Mouse (Mus musculus): ENCODE measurements at regions not wholly inside any gene's neighbourhood (a gene's known extent, or its start where the extent isn't known, plus 50 kb on each side); places are given as distances from the start of the nearest gene placed in this dataset.

DNA sequence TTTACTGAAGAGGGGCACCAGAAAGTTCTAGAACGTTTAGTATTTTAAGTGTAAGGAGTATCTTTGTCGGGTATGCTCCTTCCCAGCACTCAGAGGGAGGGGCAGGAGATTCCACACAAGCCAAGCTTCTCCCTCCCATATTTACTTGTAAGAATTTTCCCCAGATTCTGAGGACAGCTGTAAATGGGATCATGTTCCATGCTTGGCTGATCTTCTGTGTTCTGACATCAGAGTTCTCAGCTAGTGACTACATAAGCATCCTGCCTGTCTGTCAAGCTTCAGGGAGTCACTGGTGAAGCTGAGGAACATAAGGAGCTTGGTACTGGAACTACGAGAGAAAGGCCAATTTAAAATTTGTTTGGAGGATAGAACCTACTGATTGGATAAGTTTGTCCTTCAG lies 464.9 kb downstream of the Kcnj2 start:
- no peak overlapping the region for H3K27ac ChIP-seq (ENCODE audit: insufficient read depth, low read depth, low read length)
- 75% methylated on average over 3 of the region's 3 CpGs for WGBS
- TF ChIP-seq CTCF (IDR thresholded peaks at IDR 0.05; ENCODE audit: insufficient read depth, low read depth, low read length) = no peak
- no peak for TF ChIP-seq POLR2A (IDR thresholded peaks at IDR 0.05; ENCODE audit: insufficient read depth, low read depth, low read length)
- no peak overlapping the region for H3K4me3 ChIP-seq (ENCODE audit: insufficient read depth, low read depth, low read length)
- H3K4me1 ChIP-seq (ENCODE audit: control insufficient read depth, insufficient read depth, low read length) = no peaks in the 10 kb centered on the region

- H3K27ac ChIP-seq (ENCODE audit: insufficient read depth, low read depth, low read length) = no peak overlapping the region
- WGBS = 14% methylated on average over 5 of the region's 5 CpGs
- H3K4me1 ChIP-seq (ENCODE audit: control insufficient read depth, insufficient read depth, low read length) = no peaks in the 10 kb centered on the region
- no peak for TF ChIP-seq POLR2A (IDR thresholded peaks at IDR 0.05; ENCODE audit: insufficient read depth, low read depth, low read length)
- no peak for TF ChIP-seq CTCF (IDR thresholded peaks at IDR 0.05; ENCODE audit: insufficient read depth, low read depth, low read length)
- H3K4me3 ChIP-seq (ENCODE audit: insufficient read depth, low read depth, low read length) = no peak overlapping the region
These were observed 466.5 kb downstream of the Kcnj2 start for GRCm38 (mm10) chr11:111532457-111532856.

GRCm38 (mm10) chr11:111536040-111536836 lies 470.3 kb downstream of the Kcnj2 start:
- WGBS = 44% methylated on average over 17 of the region's 17 CpGs
- Histone ChIP-seq H3K4me1 (ENCODE audit: control insufficient read depth, insufficient read depth, low read length) (no peaks in the 10 kb centered on the region), H3K4me3 (ENCODE audit: insufficient read depth, low read depth, low read length) (no peak overlapping the region), H3K27ac (ENCODE audit: insufficient read depth, low read depth, low read length) (no peak overlapping the region)
- TF ChIP-seq CTCF (IDR thresholded peaks at IDR 0.05; ENCODE audit: insufficient read depth, low read depth, low read length) (no peak), POLR2A (IDR thresholded peaks at IDR 0.05; ENCODE audit: insufficient read depth, low read depth, low read length) (no peak)

DNA sequence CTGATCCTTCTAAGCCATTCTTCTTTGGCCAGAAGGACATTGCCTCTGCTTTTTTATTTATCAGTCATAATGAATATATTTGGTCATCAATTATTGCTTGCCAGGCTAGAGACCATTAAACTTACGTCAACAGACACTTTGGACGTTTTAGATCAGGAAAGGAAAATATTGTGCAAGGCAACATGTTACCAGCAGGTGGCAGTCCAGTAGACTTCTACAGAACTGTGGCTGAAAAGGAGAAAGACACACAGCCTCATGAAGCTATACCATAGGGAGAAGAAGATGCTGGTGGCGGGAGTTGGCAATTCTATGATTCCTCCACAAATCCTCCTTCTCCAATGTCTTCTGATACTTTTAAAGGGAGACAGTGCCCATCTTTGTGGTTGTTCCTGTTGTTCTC lies 471.7 kb downstream of the Kcnj2 start:
- Histone ChIP-seq H3K27ac (ENCODE audit: insufficient read depth, low read depth, low read length) (no peak overlapping the region), H3K4me3 (ENCODE audit: insufficient read depth, low read depth, low read length) (no peak overlapping the region), H3K4me1 (ENCODE audit: control insufficient read depth, insufficient read depth, low read length) (no peaks in the 10 kb centered on the region)
- 22% methylated on average over 3 of the region's 3 CpGs for WGBS
- TF ChIP-seq POLR2A (IDR thresholded peaks at IDR 0.05; ENCODE audit: insufficient read depth, low read depth, low read length) (no peak), CTCF (IDR thresholded peaks at IDR 0.05; ENCODE audit: insufficient read depth, low read depth, low read length) (no peak)

DNA sequence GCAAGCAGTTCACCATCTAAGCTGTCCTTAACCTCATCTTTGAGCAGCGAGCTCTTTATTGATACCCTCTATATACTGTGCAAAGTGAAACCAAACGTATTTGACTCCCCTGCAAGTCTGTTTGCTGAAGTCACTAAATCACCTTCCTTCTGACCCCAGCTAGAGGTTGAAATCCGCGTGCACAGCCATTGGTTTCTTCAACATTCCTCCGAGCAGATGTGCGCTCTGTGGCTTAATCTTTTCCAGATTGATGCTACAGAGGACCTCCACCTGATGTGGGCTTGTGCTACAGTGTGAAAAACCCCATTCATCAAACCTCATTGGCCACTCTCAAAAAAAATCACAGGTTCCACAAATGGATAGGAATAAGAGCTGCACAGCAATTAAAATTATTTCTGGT lies 474.0 kb downstream of the Kcnj2 start:
- Histone ChIP-seq H3K4me1 (ENCODE audit: control insufficient read depth, insufficient read depth, low read length) (no peaks in the 10 kb centered on the region), H3K27ac (ENCODE audit: insufficient read depth, low read depth, low read length) (no peak overlapping the region), H3K4me3 (ENCODE audit: insufficient read depth, low read depth, low read length) (no peak overlapping the region)
- no peak for TF ChIP-seq CTCF (IDR thresholded peaks at IDR 0.05; ENCODE audit: insufficient read depth, low read depth, low read length)
- TF ChIP-seq POLR2A (IDR thresholded peaks at IDR 0.05; ENCODE audit: insufficient read depth, low read depth, low read length) = no peak
- 96% methylated on average over 6 of the region's 6 CpGs for whole genome bisulfite sequencing

GRCm38 (mm10) chr11:111545291-111545690 lies 479.3 kb downstream of the Kcnj2 start:
- 80% methylated on average over 4 of the region's 4 CpGs for WGBS
- Histone ChIP-seq H3K4me1 (ENCODE audit: control insufficient read depth, insufficient read depth, low read length) (no peaks in the 10 kb centered on the region), H3K27ac (ENCODE audit: insufficient read depth, low read depth, low read length) (no peak overlapping the region), H3K4me3 (ENCODE audit: insufficient read depth, low read depth, low read length) (no peak overlapping the region)
- TF ChIP-seq CTCF (IDR thresholded peaks at IDR 0.05; ENCODE audit: insufficient read depth, low read depth, low read length) = no peak
- no peak for TF ChIP-seq POLR2A (IDR thresholded peaks at IDR 0.05; ENCODE audit: insufficient read depth, low read depth, low read length)

- Histone ChIP-seq H3K4me1 (ENCODE audit: control insufficient read depth, insufficient read depth, low read length) (no peaks in the 10 kb centered on the region), H3K4me3 (ENCODE audit: insufficient read depth, low read depth, low read length) (no peak overlapping the region), H3K27ac (ENCODE audit: insufficient read depth, low read depth, low read length) (no peak overlapping the region)
- TF ChIP-seq POLR2A (IDR thresholded peaks at IDR 0.05; ENCODE audit: insufficient read depth, low read depth, low read length) (no peak), CTCF (IDR thresholded peaks at IDR 0.05; ENCODE audit: insufficient read depth, low read depth, low read length) (no peak)
These were observed 489.2 kb downstream of the Kcnj2 start for GRCm38 (mm10) chr11:111555131-111555530.

DNA sequence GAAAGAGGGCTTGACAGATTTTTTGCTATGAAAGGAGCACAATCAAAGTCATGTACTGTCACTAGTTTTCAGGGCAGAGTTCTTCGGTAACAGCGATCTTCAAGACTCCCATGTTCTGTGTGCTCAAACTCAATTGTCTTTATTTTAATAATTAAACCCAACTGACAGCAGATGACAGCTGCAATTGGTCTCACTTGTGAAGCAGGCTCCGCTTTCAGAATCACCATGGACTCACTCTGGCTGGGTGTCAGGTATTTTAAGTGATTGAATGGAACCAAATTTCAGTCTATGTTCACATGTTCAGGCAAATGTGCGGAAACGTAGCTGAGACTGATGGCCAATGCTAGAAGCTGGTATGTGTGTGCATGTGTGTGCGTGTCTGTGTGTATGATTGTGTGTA lies 489.7 kb downstream of the Kcnj2 start:
- no peak overlapping the region for H3K4me3 ChIP-seq (ENCODE audit: insufficient read depth, low read depth, low read length)
- H3K27ac ChIP-seq (ENCODE audit: insufficient read depth, low read depth, low read length) = no peak overlapping the region
- no peak for TF ChIP-seq POLR2A (IDR thresholded peaks at IDR 0.05; ENCODE audit: insufficient read depth, low read depth, low read length)
- no peak for TF ChIP-seq CTCF (IDR thresholded peaks at IDR 0.05; ENCODE audit: insufficient read depth, low read depth, low read length)
- no peaks in the 10 kb centered on the region for H3K4me1 ChIP-seq (ENCODE audit: control insufficient read depth, insufficient read depth, low read length)
- 69% methylated on average over 6 of the region's 6 CpGs for WGBS

DNA sequence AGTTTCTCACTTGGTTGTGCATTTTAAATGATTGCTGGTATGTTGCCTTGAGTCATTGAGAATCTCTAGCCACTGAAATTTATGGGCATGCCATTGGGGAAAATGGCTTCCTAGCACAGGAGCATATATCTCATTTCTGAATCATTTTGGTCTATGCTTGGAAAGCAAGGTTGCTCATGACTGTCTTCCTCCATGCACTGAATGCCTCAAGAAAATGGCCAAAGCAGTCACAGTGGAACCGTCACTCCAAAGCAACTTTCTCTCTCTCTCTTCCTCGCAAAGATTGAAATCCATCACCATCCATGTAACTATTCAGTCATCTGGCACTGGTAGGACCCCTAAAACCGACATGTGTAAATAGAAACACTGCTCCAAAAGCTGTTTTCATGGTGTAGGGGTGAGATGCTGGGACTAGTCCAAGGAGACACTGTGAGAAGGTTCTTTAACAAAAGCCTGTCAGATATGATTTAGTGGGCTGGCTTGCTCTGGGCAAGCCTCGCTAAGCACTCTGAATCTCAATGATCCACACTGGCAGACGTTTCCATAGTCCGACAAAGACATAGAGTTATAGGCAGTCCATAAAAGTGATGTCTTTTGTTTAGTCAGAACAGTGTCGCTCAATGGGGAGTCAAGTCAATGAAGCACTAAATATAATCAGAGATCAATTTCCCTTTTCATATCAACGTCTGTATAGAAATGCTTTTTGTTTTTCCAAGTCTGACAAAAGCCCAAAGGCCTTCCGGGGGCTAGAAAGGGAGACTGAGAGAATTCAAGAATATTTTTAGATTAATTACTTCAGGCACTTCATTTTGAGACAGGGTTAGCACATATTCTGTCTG lies 492.6 kb downstream of the Kcnj2 start:
- WGBS = 63% methylated on average over 9 of the region's 9 CpGs
- Histone ChIP-seq H3K4me3 (ENCODE audit: insufficient read depth, low read depth, low read length) (no peak overlapping the region), H3K4me1 (ENCODE audit: control insufficient read depth, insufficient read depth, low read length) (no peaks in the 10 kb centered on the region), H3K27ac (ENCODE audit: insufficient read depth, low read depth, low read length) (no peak overlapping the region)
- TF ChIP-seq POLR2A (IDR thresholded peaks at IDR 0.05; ENCODE audit: insufficient read depth, low read depth, low read length) (no peak), CTCF (IDR thresholded peaks at IDR 0.05; ENCODE audit: insufficient read depth, low read depth, low read length) (no peak)
